8 mouse cellular contexts compared by ENCODE assay signal in genomic region chr11:102989641-102990151, GRCm38 (mm10). TPM values are rescaled to one million over a fixed set of nuclear protein-coding genes. Genes with fewer than 3 reads are reported as not detected.
A peak's percentile ranks its signal among the peaks of the same experiment; 100 is the strongest.
DNase-seq lines count a peak whose midpoint lies in the region; ATAC-seq lines count a peak whose summit lies in the region.

No protein-coding gene starts in this region.

- peak overlapping the region; percentile 29 for H3K4me3 ChIP-seq in liver, embryonic 15.5 days (replicated peaks)

- no peak overlapping the region for H3K27ac ChIP-seq in liver, embryonic 15.5 days (replicated peaks)

- H3K4me2 ChIP-seq in liver, embryonic 15.5 days, result peak overlapping the region; percentile 46

- H3K9me3 ChIP-seq in liver, embryonic 15.5 days (replicated peaks), result no peaks in the 10 kb centered on the region

- H3K27me3 ChIP-seq in liver, embryonic 15.5 days, result peaks cover 73% of the 10 kb centered on the region

- peaks cover 5% of the 10 kb centered on the region; the same call in 1 of the 2 replicates for H3K4me1 ChIP-seq in liver, embryonic 15.5 days (replicated peaks)

- no peak for ATAC-seq in liver, embryonic 15.5 days (ENCODE audit: insufficient read depth)

- H3K36me3 ChIP-seq in liver, embryonic 15.5 days (replicated peaks), result peaks cover 2% of the 10 kb centered on the region

- peak; percentile 24 for DNase-seq in embryo, embryonic 10.5 days (ENCODE audit: low spot score)
- no peak for DNase-seq in embryo, embryonic 9.5 days (ENCODE audit: extremely low spot score)
- peak; percentile 48 for DNase-seq in retina, postnatal 1 day
- DNase-seq in retina, embryonic 14.5 days (ENCODE audit: low spot score), result no peak
- DNase-seq in adrenal gland, postnatal 10 days, result no peak
- DNase-seq in layer of hippocampus, postnatal 10 days (ENCODE audit: low spot score in 2 of 2), result no peak
- DNase-seq in left cerebral cortex, adult 9 months (ENCODE audit: low spot score in 2 of 2), result no peak

- no peak overlapping the region for H3K9ac ChIP-seq in liver, embryonic 15.5 days

- 10% methylated on average over 28 of the region's 28 CpGs for WGBS in liver, embryonic 15.5 days (ENCODE audit: insufficient replicate concordance)

RNA-seq across cellular contexts. Expression of gene Nmt1, which starts 38.3 kb away (rescaled TPM):
- 32.4 and 36.7 TPM in 2 replicates for polyA plus RNA-seq in liver, embryonic 15.5 days (2015; fragmentation: Nextera tagmentation; extraction: Ambion mirVana)
- total RNA-seq in adrenal gland, postnatal 10 days (2021), result 10 to 100 TPM; 81.8 to 85.9 TPM
- 10 to 100 TPM; 79.7 to 87.3 TPM for total RNA-seq in layer of hippocampus, postnatal 10 days (2021)

RNA-seq across cellular contexts. Expression of gene Dcakd, which starts 38.4 kb away (rescaled TPM):
- 28.7 and 30.0 TPM in 2 replicates for polyA plus RNA-seq in liver, embryonic 15.5 days (2015; fragmentation: Nextera tagmentation; extraction: Ambion mirVana)
- total RNA-seq in adrenal gland, postnatal 10 days (2021), result 10 to 100 TPM; 65.6 to 74.8 TPM
- total RNA-seq in layer of hippocampus, postnatal 10 days (2021), result 100 to 1,000 TPM; 117 to 118 TPM

RNA-seq across cellular contexts. Expression of gene C1ql1, which starts 43.2 kb away (rescaled TPM):
- polyA plus RNA-seq in liver, embryonic 15.5 days (2015; fragmentation: Nextera tagmentation; extraction: Ambion mirVana), result 0.08 TPM in 2 replicates
- 10 to 100 TPM; 31.9 to 34.6 TPM for total RNA-seq in adrenal gland, postnatal 10 days (2021)
- 10 to 100 TPM; 32.3 to 37.5 TPM for total RNA-seq in layer of hippocampus, postnatal 10 days (2021)

Comparison
In these comparisons a context has a peak if more than half of its experiments do, and no peak if none do; other contexts are left out.
1. DNase-seq: peak in embryo, embryonic 10.5 days (single experiment) and retina, postnatal 1 day (single experiment); none in embryo, embryonic 9.5 days (single experiment), retina, embryonic 14.5 days (single experiment), adrenal gland, postnatal 10 days (single experiment), layer of hippocampus, postnatal 10 days (0 of 2) and left cerebral cortex, adult 9 months (0 of 2).